Mouse (Mus musculus) CH12F3 (cell line): ENCODE data around the gene Rita1.

Experiments used
- in situ Hi-C: fragments of 300-500 bp; cut with MboI; formaldehyde crosslinking; loops from 2 replicates; pipeline ENCODE4 v1.14.3; 2020; ENCODE audit warnings: low sequenced_read_pairs

Gene Rita1

DNA sequence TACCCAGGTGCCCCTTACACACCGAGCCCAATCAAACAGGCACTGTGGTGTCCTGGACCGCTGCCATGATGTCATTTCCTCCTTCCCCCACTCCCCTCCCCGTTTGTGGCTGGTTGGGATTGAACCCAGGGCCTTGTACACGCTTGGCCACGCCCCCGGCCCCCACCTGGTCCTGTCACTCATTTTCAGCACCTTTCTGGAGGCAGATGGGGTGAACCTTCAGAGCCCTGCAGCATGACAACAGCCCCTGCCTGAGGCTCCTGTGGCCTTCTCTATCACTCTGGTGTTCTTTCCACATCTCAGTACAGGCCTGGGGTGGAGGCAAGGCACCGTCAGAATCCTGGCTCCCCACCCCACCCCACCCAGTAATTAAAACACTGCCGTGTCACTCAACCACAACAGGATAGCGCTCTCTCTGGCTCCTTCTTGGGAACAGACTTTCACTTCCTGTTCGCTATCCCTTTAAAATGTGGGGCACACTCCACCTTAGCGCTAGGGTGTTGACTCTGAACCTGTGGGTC lies 35.5 kb downstream of the Rita1 start:
- in situ Hi-C loops, result no loop called here

DNA sequence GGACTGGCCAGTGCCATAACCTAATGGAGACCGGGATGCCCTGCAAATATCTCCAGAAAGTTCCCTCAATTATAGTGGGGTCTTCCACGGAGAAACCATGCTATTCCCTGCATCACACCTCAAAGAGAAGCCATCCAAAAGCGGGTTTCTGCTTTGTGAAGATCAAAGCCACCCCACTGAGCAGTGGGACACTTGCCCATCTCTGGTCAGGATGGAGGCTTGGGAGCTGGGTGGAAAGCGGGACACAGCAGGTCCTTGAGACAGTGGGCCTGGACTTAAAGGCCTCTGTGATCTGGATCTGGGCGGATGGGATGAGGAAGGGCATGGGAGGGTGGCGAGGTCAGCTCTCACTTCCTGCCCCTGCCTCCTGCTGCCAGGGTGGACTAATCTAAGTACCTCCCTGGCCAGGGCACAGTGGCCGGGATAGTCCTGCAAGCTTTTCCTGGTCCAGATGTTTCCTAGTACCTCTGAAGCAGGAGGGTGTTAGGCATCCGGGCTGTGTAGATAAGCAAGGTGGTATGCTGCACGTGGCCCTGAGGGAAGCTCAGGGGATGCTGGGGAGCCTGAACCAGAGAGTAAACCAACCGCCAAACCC lies 37.8 kb downstream of the Rita1 start:
- in situ Hi-C loops, result no loop called here

DNA sequence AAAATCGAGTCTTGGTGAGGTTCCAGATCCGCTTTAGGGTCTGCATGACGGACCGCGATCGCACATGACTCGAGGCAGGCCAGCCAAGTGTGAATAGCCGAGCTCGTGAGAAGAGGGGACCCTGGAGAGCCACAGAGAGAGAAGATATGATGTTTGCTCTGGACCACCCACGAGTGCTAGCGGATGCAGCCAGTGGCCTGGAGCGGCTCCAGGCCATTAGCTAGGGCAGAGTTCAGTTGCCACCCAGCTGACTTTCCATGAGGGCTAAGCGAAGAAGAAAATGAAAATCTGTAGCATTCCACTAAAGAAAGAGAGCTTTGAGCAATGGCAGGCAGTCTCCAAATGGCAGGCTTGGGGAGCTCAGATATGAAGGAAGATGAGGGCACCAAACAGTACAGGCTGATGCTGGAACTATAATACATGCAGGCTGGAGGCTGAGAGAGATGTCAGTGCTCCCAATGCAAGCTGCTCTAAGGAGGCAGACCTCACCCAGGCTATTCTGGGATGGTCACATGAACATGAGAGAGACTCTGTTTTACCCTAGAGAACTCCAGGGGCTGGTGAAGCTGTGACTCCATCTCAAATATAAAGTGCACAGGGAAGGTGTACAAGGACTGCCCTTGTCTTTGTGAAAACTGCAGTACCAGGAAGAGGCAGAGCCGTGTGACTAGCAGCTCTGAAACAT lies 41.2 kb downstream of the Rita1 start:
- in situ Hi-C loops, result no loop called here

DNA sequence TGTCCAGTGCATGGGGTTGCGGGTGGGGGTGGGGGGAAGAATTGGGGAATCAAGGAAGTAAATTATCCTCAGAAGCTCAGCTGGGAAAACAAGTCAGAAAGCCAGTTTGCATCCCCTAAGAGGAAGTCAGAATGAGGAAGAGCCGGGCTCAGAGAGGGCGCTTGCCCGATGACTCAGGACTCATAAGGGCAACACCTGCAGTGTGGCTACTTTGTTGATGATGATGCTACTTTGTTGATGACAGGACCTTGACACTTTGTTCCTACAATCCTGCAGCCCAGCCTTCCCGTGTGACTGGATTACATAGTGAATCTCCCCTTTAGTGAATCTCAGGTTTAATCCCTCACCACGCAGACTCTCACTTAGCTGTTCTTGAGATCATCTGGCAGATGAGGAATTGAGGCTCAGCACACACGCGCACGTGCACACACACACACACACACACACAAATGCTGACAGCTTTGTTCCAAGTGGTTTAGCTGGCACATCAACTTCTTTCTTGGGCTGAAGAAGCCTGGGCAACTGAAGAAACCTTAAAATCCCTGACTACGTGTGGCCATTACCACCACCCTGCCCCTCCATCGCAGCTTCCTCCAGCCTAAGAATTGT lies 42.0 kb downstream of the Rita1 start:
- in situ Hi-C loops, result no loop called here

DNA sequence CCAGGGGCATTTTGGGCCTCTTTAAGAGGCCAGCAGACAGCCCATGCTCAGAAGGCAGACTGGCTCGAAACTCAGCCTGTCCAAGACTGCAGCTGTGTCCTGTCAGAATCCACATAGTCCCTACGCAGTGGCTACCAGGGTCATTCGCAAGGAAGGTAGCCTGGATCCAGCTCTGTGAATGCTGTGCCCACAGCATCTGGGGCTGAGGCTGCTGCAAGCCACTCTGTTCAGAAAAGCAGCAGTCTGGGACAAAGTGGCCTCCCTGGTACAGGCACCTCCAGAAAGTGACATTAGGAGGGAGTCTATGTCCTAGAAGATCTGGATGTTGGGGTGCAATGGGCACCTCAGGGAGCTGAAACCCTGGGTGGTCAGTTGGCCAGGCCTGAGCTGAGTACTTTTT lies 42.6 kb downstream of the Rita1 start:
- in situ Hi-C loops, result no loop called here

DNA sequence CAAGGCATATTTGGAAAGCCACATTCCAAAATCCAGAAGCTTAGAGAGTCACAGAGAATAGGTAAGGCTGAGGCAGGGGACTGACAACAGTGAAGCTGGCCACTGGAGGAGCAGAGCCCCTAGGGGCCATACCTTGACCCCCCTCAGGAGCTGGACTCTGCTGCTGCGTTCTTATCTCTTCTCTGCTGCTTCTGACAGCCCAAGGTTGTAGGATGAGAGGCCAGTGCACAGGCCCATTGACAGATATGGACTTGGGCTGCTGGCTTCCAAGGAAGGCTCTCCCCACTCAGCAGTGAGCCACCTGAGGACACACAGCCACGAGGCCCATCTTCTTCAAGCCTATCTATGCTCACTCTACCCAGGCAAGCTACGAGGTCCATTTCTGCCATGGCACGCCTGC lies 43.4 kb downstream of the Rita1 start:
- in situ Hi-C loops, result no loop called here

DNA sequence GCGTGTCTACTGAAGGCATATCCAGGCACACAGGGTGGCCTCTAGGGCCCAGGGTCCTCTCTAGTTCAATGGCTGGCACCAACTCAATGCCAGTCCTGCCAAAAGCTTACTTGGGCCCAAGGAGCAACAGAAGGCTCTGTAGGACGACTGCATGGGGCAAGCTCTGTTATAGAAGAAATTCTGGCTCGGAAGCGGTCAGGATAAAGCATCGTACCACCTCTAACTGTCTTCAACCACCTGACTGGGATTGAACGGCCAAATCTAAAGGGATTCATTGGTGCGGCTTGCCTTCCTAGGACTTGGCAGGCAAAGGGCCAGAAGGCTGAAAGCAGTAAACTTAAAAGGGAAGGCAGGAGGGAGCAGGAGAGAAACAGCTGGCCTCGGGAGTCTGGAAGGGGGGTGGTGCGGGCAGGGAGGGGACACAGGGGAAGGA lies 44.0 kb downstream of the Rita1 start:
- in situ Hi-C loops, result no loop called here

DNA sequence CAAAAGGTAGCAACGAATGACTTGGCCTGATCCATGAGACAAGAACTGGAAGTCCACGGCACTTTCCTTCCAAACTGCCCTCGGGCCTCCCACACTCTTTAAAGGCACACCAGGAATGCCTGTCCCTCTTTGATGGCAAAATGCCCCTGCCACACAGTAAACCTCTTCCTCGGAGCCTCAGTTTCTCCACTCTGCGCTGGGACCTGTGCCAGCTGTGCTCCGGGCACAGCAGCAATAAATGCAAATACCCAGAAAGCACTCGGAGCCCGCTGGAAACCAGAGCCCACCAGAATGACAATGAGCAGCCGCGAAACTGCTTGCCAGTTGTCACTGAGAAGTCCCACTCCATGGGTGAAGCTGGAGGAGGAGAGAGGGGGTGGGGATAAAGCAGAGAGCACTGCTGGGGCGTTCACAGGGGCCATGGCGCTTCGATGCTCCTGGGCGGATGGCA lies 44.6 kb downstream of the Rita1 start:
- in situ Hi-C loops, result no loop called here

DNA sequence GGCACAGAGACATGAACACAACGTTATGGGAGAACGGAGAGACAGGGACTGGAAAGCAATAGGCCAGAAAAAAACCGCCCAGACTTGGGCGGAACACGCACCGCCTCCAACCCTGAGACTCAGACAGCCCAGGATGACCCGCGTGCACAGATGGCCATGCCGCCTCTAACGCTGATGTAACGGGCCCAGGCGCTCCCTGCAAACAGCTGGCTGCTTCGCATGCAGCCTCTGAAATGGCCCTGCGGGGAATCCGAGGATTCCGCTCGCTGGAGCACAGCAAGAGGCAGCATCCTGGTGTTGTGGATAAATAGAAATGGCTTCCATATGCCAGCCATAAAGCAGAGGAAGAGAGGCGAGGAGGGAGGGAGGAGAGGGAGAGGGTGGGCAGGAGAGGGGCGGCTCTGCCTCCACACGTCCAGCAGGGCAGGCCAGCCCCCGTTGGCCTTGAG lies 45.1 kb downstream of the Rita1 start:
- in situ Hi-C loops, result no loop called here

DNA sequence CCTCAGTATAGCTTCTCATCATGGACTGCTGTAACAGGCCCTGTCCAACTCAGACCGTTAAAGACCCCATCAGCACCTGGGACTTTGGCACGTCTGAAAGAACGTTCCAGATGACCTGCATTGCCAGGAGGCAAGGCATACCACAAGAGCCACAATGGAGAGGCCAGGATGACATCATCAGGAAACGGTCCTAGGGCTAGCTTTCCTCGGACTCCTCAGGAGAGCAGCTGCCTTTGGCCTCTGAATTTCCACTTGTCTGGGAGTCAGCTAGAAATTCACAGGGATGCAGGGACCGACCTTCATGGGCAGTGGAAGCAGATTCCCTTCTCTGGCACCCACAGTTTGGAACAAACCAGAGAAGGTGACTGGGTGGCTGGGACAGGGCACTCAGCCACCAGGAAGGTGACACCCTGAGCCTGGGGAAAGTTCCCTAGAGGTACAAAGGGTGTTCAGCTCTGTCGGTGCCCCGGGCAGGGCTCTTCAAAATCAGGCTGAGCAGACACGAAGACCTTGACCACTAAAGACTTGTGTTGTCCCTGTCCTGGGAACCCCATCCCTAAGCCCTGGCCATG lies 45.6 kb downstream of the Rita1 start:
- in situ Hi-C loops, result no loop called here

DNA sequence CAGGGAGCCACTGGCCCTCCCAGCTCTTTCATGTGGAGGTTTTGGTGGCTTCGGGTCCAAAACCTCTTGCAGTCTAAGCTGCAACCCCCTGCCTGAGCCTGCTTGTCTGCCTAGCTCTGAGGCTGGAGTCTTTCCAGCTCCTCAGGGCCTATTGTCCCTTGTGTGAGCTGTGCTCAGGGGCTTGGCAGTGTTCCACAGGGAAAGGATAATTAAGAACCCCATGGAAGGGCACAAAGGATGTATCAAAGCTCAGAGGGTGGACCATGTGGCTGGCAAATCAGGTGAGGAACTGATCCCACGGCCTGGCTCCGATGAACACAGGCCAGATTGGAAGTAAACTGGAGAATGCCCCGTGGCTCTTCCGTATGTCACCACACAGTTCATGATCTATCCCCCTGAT lies 46.3 kb downstream of the Rita1 start:
- in situ Hi-C loops, result no loop called here

DNA sequence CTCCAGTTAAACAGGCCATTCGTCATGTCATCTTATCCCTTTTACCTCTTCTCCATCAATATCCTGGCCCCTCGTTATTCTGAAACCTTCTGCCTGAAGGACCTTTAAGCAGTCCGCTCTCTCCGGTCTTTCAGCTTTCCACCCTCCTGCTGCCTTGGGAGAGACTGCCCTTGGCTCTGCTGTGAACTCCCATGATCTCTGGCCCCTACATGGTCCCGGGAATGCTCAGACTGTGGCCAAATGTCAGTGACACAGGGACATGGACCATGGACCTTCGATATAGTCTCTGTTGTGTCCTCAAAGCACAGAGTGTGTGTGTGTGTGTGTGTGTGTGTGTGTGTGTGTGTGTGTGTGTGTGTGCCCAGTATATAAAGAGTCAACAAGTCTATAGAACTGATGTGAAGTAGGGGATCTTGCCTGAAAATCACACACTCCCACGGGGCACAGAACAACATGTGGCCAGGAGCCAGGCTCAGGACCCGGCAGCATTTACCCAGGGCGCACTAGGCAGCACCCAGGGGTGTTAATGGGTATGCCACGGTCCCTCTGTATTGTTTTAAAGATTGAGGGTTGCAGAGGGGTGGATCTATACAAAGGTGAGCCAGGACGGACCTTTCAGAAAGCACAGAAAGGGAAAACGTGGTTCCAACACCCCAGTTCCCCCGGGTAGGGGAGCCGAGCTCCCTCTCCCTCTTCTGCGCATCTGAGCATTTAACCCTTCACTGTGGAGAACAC lies 47.1 kb downstream of the Rita1 start:
- in situ Hi-C loops, result no loop called here

DNA sequence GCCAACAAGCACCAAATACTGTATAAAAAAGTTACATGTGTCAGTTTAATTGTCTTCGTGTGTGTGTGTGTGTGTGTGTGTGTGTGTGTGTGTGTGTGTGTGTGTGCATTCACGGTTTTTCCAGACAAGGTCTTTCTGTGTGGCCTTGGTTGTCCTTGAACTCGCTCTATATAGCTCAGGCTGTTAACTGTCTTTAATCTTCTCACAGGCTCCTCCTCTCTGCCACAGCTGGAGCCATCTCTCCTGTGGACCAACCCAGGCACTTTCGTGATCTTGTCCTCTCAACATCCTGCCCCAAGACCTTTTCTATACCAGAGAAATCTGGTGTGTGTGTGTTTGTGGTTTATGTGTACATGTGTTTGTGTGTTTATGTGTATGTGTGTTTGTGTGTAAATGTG lies 48.5 kb downstream of the Rita1 start:
- in situ Hi-C loops, result no loop called here

DNA sequence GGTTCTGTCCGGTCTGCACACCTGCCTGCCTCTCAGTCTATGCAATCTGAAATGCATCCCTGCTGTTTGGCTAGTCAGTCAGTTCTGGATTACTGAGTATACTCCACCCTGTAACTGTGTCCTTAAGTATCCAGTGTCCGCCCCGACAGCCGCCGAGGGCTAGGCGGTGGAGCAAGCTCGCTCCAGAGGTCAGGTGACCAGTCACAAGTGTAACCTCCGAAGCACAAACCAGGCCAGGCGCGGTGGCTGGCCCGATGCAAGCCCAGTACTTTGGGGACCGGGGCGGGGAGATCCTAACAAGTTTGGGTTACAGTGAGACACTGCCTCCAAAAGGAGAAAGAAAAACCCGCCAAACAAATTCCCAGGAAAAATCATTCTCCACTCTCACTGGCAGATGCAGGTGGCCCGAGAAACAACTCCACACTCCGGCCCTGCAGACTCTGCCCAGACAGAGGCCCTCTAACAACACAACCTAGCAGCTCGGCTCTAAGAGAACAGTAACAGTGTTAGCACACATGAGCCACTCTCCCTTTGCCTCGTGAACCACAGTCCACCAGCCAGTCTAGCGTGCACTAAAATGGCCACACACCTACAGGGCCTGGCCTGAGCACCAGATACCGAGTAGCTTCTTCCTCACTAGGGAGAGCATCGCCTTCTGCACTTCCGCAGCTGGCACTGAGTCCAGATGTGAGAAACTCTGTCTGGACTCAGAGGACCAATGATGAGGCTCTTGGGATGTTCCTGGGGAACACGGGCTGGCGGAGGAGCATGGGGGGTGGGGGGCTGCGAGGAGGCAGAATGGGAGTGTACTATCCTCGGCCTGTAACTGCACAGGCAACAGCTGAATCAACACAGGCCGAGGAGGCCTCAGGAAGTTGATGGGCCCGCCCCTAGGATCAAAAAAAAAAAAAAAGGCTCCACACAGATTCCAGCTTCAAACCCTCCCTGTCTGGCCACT lies 49.2 kb downstream of the Rita1 start:
- in situ Hi-C loops, result no loop called here

DNA sequence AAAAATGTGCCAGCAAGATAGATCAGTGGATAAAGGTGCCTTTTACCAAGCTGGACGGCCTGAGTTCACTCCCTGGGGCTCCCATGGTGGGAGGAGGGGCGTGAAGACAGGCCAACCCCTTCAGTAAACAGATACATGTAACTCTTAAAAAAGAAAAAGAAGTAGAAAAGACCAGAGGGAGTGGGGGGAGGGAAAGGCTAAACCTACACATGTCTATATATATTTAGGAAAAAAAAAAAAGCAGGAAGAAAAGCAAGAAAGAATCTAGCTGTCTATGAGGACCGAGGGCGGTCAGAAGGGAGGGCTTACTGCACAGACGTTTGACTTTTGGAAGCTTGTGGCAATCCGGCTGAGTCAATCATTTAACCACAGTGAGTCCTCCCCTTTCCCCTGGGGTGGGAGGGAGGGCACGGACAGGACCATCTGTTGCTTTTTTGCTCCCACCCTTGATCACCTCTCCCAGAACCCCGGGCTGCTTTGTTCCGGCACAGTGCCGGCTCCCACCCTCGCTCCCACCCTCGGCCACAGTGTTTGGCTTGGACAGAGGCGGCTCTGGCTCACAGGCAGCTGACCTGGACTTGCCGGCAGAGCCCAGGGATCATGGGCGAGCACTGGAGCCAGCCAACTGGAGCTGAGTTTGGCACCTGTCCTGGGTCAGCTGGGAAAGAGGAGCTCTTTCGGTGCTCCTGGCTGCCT lies 51.6 kb downstream of the Rita1 start:
- in situ Hi-C loops, result no loop called here

DNA sequence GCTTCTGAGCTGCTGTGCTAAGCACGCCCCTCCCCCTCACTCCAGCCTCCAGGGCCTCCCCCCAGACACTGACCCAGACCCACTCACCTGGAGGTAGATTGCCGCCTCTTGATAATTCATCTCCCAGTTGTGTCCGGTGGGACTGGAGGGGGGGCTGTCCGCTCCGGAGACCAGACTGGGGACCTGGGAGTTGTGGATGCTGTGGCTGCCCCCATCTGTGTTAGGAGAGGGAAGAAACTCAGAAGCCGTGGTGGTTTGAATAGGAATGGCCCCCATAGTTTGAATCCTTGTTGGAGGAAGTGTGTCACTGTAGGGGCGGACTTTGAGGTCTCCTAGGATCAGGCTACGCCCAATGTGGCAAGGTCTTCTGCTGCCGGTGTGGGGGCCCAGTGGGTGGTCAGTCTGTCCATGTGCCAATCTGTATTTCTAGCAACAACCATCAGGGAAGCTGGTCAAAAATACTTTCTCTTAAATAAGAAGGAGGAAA lies 52.2 kb downstream of the Rita1 start:
- in situ Hi-C loops, result no loop called here

DNA sequence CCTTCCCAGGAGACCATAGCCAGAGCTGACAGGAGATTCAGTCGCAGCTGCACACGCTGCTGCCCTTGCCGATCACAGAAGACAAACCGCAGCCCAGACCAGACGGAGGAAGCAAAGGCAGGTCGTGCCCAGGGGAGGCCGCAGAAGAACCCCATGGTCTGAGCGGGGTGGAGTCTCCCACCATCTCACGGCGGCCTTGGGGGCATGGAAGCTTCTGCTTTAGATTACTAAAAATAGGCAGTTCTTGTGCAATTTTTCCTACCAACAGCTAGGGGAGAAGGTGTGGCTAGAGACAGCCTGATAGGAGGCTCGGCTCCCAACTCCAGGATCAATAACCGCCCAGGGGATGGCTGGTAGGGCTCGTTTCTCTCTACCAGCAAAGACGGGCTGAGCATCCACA lies 53.6 kb downstream of the Rita1 start:
- in situ Hi-C loops, result no loop called here

DNA sequence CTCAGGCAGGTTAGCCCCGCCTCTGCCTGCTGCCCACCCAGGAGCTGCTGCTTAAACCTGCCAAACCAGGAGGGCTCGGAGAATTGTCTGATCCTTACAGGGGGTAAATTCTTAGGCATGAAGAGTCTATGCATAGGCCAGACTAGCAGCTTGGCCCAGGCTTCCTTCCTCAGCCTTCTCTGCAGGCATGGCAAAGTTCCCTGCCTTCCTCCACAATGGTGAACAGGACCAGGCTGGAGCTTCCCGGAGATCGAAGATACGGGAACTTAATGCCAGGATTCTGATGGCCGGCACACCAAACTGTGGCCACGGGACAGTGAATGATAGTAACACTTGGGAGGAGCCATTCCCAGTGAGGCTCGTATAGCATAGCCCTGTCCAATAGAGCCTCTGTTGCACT lies 54.3 kb downstream of the Rita1 start:
- in situ Hi-C loops, result no loop called here

DNA sequence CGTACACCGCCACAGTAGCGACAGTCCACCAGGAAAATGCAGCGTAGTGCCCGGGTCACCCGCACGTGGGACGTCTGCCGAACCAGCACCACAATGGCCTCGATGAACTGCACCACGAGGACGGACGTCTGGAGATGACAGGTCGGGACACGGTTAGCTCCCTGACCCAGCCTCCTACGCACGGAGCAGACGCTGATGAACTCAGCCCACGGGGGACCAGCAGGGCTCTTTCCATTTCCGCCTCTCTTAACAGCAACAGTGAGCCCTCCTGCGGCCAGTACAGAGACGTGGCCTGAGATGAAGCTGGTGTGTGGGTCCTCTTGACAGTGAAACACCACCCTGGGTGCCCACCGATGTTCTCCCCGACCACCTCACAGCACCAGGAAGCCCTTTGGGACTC lies 56.5 kb downstream of the Rita1 start:
- in situ Hi-C loops, result no loop called here
